Mouse (Mus musculus) neural tube, embryonic 14.5 days (tissue): ENCODE data around the gene Aldh4a1. TPM values are rescaled to one million over a fixed set of nuclear protein-coding genes. Genes with fewer than 3 reads are reported as not detected.

ENCODE experiments used
- ATAC-seq: fragments of 200-750 bp; cut with Nextera tagmentation; 2 replicates; pipeline ENCODE4 v1.8.0; 2017; ENCODE audit warnings: low read depth, mild to moderate bottlenecking, moderate TSS enrichment, moderate library complexity
- H3K27ac ChIP-seq: fragments of 300-500 bp; sonication (generic); 2 replicates; pipeline ENCODE4 v1.5.1; 2014; ENCODE audit warnings: low read depth, mild to moderate bottlenecking, control low read depth, low read length, moderate library complexity, mixed read lengths
- H3K27me3 ChIP-seq: fragments of 300-500 bp; sonication (generic); 2 replicates; pipeline ENCODE4 v1.6.1; 2014; ENCODE audit warnings: low read length; ENCODE audit not compliant: control insufficient read depth, insufficient read depth
- H3K36me3 ChIP-seq: fragments of 300-500 bp; sonication (generic); 2 replicates; pipeline ENCODE4 v1.6.1; 2014; ENCODE audit warnings: low read length, mixed read lengths; ENCODE audit not compliant: control insufficient read depth, insufficient read depth
- H3K4me1 ChIP-seq: fragments of 300-500 bp; sonication (generic); 2 replicates; pipeline ENCODE4 v1.6.1; 2014; ENCODE audit warnings: low read length; ENCODE audit not compliant: control insufficient read depth, insufficient read depth
- H3K4me2 ChIP-seq: fragments of 300-500 bp; sonication (generic); 2 replicates; pipeline ENCODE4 v1.6.1; 2014; ENCODE audit warnings: mild to moderate bottlenecking, low read depth, low read length, control low read depth
- H3K4me3 ChIP-seq: fragments of 300-500 bp; sonication (generic); 2 replicates; pipeline ENCODE4 v1.5.1; 2014; ENCODE audit warnings: low read depth, low read length, control low read depth, mixed read lengths
- H3K9ac ChIP-seq: fragments of 300-500 bp; sonication (generic); replicated peaks from 2 replicates; pipeline ENCODE4 v1.6.1; 2014; ENCODE audit warnings: low read depth, mild to moderate bottlenecking, control low read depth, low read length, mixed read lengths
- H3K9me3 ChIP-seq: fragments of 300-500 bp; sonication (generic); 2 replicates; pipeline ENCODE4 v1.6.1; 2016; ENCODE audit warnings: low read length; ENCODE audit not compliant: control insufficient read depth
- WGBS: fragments of 180-500 bp; shearing (Covaris S2); extraction: QIAGEN DNeasy Blood & Tissue Kit; methylation state at CpG from one replicate; pipeline ENCODE4 v1.1.7; 2014; 5-methylcytosine and 5-hydroxymethylcytosine counted together
- polyA plus RNA-seq: library from polyadenylated mRNA; unstranded; fragments of >200 nt; fragmentation: Nextera tagmentation; extraction: Ambion mirVana; gene quantifications from 2 replicates; pipeline ENCODE4 v1.2.1, GENCODE M21; 2014

Aldh4a1 gene
- polyA plus RNA-seq, 1 experiment from 2014 or later: 13.5 TPM

DNA sequence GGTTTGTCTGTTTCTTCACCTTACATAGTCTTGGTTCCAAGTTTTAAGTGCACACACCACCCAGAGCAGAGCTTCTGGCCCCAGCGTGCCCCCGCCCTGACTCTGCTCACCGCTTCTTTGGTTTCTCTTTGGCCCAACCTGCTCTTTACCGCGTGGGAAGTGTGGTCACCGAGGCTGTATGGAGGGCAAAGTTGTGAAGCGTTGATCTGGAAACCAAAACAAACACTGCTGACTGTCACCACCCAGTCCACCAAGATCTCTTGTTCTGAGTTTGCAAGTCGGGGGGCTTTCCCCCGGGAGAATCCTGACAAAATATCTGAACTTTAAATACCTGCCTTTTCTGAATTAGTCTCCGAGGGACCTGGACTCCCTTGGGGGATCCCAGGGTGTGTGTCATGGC, 43.7 kb upstream of the Aldh4a1 start:
- no peaks in the 10 kb centered on the region for H3K9me3 ChIP-seq
- 48% methylated on average over 10 of the region's 10 CpGs for WGBS
- H3K9ac ChIP-seq: no peak overlapping the region
- no peaks in the 10 kb centered on the region for H3K36me3 ChIP-seq
- peak overlapping the region; percentile 1; the same call in 1 of the 2 replicates for H3K4me2 ChIP-seq
- H3K27ac ChIP-seq: no peak overlapping the region; the same call in none of the 2 replicates
- no peaks in the 10 kb centered on the region for H3K27me3 ChIP-seq
- peaks cover 52% of the 10 kb centered on the region for H3K4me1 ChIP-seq
- ATAC-seq: no peak
- no peak overlapping the region for H3K4me3 ChIP-seq

DNA sequence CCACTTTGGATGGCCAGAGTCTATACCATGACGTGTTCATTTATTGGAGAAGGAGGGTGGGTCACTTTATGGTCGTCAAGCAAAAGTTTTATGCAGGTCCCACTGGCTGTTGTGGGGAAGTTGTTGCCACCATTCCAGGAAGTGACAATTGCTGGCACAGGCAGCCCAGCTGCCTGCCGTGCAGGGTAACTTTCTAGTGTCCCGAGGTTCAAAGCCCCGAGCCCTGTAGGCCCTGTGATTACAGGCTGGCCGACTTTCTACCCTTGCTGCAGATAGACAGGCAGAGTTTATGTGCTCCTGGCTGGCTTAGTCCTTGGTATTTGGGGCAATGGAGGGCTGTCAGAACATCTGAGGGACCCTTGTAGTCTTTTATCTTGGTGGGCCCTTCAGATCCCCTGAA, 43.2 kb upstream of the Aldh4a1 start:
- ATAC-seq: no peak
- H3K4me3 ChIP-seq: no peak overlapping the region
- no peak overlapping the region for H3K9ac ChIP-seq
- H3K4me1 ChIP-seq: peaks cover 52% of the 10 kb centered on the region
- no peaks in the 10 kb centered on the region for H3K36me3 ChIP-seq
- H3K9me3 ChIP-seq: no peaks in the 10 kb centered on the region
- H3K27ac ChIP-seq: peak overlapping the region; percentile 80
- H3K27me3 ChIP-seq: no peaks in the 10 kb centered on the region
- H3K4me2 ChIP-seq: peak overlapping the region; percentile 1; the same call in 1 of the 2 replicates
- 30% methylated on average over 6 of the region's 6 CpGs for WGBS

DNA sequence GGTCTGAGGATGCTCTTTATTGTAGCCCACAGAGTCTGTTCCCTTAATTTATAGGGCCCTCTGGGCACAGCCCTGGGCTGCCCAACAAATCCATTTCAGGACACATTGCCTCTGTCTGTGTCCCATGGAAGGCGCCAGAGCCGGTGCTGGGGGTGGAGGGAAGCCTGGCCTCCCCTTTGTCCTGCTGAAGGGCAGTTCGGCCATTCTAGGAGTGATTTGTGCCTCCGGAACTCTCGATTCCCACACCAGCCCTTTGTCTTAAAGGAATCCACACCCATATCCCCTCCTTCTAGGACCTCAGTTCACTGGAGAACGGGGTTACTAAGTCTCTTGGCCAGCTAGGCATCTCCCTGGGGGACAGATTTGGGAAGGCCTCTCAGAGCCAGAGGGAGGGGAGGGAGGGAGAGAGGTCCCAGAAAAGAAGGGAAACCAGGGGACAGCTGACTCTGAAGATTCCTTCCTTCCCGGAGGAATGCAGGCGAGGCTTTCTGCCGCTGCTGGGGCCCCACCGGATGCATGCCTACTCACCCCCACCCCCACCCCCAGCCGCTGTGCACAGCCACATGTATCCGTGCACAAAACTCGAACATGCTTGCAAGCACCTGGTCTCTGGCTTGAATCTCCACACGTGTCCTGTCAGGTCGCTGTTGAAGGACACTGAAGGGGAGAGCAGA, 41.9 kb upstream of the Aldh4a1 start:
- peaks cover 49% of the 10 kb centered on the region for H3K4me1 ChIP-seq
- no peaks in the 10 kb centered on the region for H3K9me3 ChIP-seq
- no peaks in the 10 kb centered on the region for H3K36me3 ChIP-seq
- WGBS: 2% methylated on average over 15 of the region's 15 CpGs
- no peaks in the 10 kb centered on the region for H3K27me3 ChIP-seq
- H3K27ac ChIP-seq: peak overlapping the region; percentile 80
- ATAC-seq: peak; percentile 75
- 0 out of 2 replicates have a peak overlapping the region, but pooled peaks have one; percentile 5 for H3K4me3 ChIP-seq
- H3K9ac ChIP-seq: peak overlapping the region; percentile 47
- peak overlapping the region; percentile 35 for H3K4me2 ChIP-seq

DNA sequence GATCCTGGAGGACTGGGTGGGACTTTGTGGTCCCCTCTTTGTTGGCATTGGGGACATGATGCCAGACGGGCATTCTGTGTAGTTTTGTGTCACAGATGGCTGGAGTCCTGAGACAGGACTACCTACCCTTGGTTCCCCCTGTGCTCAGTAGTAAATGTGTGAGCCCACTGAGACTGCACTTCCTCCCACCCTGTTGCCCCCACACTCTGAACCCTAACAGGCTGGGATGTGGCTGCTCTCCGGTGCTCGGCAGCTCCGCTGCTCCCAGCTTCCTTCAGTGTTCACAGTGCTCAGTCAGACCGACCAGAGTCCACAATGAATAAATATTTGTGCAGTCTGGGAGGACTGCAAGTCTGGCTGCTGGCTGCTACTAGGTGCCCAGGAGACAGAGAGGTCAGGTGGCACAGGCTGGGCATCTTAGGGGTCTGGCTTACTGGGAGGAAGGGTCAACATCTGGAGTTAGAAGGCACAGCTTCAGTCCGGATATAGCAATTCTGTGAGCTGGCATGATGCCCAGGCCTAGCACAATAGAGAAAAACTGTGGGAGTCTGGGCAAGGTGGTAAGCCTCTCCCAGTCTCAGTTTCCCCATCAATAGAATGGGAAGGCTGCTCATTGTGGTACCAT, 41.1 kb upstream of the Aldh4a1 start:
- Histone ChIP-seq H3K27me3 (no peaks in the 10 kb centered on the region), H3K4me1 (peaks cover 42% of the 10 kb centered on the region), H3K9me3 (no peaks in the 10 kb centered on the region), H3K4me3 (no peak overlapping the region), H3K4me2 (peak overlapping the region; percentile 35), H3K27ac (peak overlapping the region; percentile 80), H3K9ac (peak overlapping the region; percentile 47), H3K36me3 (no peaks in the 10 kb centered on the region)
- 19% methylated on average over 6 of the region's 6 CpGs for WGBS
- no peak for ATAC-seq

DNA sequence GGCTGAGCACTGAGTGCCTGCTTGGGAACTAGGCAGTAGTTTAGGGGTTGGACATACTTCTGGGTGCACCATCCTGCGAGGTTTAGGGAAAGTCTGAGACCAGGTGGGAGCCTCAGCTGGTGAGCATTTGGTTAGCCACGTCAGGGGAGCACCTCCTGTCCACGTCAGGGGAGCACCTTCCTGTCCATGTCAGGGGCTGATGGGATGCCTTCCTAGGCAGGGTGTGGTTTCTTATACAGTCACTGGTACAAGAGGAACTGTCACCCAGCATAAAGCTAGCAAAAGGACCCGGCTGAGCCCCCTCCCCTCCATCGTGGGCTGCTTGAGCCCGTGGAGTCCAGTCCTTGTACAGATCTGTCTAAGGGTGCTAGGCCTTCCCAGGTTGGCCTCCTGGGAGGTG, 40.3 kb upstream of the Aldh4a1 start:
- peaks cover 34% of the 10 kb centered on the region for H3K4me1 ChIP-seq
- WGBS: 80% methylated on average over 6 of the region's 6 CpGs

DNA sequence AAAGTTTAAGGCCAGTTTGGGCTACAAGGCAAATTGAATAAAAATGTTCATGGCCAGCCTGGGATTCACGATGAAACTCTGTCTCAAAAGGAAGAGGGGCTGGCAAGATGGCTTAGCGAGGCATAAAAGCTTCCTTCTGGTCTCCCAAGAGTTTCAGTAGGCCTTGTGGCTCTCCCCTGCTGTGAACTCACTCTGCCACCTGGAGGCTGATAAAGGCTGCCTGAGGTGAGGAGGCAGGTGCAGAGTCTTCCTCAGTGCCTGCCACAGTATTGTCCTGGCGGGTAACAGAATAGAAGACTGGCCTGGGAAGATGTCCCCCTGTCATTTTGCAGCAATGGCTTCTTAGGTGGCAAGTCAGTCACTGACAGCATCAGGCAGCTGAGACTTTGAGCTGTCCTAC, 39.8 kb upstream of the Aldh4a1 start:
- no peak for ATAC-seq
- H3K4me3 ChIP-seq: no peak overlapping the region
- H3K27ac ChIP-seq: no peak overlapping the region
- H3K9ac ChIP-seq: no peak overlapping the region
- no peaks in the 10 kb centered on the region for H3K27me3 ChIP-seq
- no peaks in the 10 kb centered on the region for H3K9me3 ChIP-seq
- H3K4me1 ChIP-seq: peaks cover 34% of the 10 kb centered on the region
- WGBS: 23% methylated on average over 3 of the region's 3 CpGs
- no peak overlapping the region for H3K4me2 ChIP-seq
- H3K36me3 ChIP-seq: no peaks in the 10 kb centered on the region

More for the DNA sequence above, 40.3 kb upstream of the Aldh4a1 start:
- no peak for ATAC-seq
- Histone ChIP-seq H3K27me3 (no peaks in the 10 kb centered on the region), H3K4me2 (no peak overlapping the region), H3K9me3 (no peaks in the 10 kb centered on the region), H3K27ac (no peak overlapping the region), H3K4me3 (no peak overlapping the region), H3K36me3 (no peaks in the 10 kb centered on the region), H3K9ac (no peak overlapping the region)

DNA sequence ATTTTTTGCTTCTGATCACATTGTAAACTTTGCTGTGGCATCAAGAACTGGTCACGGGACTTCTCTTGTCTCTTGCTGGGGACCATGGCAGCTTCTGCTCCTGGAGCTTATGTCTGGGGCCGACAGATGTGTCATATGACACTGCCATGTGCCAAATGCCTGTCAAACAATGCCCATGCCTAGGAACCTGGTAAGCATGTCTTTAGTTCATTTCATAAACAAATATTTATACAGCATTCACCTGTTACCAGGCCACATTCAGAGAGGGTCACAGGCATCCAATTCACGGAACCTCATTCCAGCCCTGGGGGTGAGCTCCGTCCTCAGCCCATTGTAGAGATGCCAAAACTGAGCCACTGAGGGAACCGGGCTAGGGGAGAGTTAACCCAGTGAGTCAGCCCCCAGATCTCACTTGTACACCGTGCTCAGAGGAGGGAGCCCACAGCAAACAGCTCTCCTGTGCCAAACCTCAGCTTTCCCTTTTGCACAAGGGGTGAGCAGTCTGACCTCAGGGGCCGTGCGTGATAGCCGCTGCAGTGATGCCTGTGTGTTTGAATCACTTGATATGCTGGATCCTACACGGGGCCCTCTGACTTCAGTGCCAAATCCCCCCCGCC, 38.9 kb upstream of the Aldh4a1 start:
- H3K4me2 ChIP-seq: no peak overlapping the region
- H3K36me3 ChIP-seq: no peaks in the 10 kb centered on the region
- H3K27me3 ChIP-seq: no peaks in the 10 kb centered on the region
- no peak overlapping the region for H3K4me3 ChIP-seq
- peaks cover 34% of the 10 kb centered on the region for H3K4me1 ChIP-seq
- H3K9me3 ChIP-seq: no peaks in the 10 kb centered on the region
- H3K27ac ChIP-seq: no peak overlapping the region
- no peak for ATAC-seq
- 75% methylated on average over 11 of the region's 11 CpGs for WGBS
- no peak overlapping the region for H3K9ac ChIP-seq

DNA sequence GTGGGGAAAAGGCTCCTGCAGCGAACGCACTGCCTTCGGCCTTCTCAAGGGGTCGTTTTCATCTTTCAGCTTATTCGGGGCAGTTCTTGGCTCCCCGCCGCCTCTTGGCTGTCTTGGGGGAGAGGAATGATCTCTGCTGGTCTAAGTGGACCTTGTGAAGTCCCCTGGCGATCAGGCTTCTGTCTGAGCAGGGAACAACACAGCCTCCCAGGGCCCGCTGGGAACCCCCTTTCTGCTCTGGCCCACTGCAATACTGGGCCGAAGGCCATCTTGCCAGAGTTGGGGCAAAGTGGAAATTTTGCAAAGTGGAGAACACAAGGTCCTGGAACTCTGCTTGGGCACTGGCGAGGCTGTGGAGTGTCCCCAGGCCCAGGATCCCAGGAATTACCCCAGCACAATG, 38.0 kb upstream of the Aldh4a1 start:
- H3K4me3 ChIP-seq: no peak overlapping the region
- ATAC-seq: no peak
- WGBS: 73% methylated on average over 11 of the region's 11 CpGs
- H3K9ac ChIP-seq: no peak overlapping the region
- H3K4me2 ChIP-seq: no peak overlapping the region
- peaks cover 33% of the 10 kb centered on the region for H3K4me1 ChIP-seq
- no peaks in the 10 kb centered on the region for H3K36me3 ChIP-seq
- H3K9me3 ChIP-seq: no peaks in the 10 kb centered on the region
- H3K27me3 ChIP-seq: no peaks in the 10 kb centered on the region
- H3K27ac ChIP-seq: no peak overlapping the region

DNA sequence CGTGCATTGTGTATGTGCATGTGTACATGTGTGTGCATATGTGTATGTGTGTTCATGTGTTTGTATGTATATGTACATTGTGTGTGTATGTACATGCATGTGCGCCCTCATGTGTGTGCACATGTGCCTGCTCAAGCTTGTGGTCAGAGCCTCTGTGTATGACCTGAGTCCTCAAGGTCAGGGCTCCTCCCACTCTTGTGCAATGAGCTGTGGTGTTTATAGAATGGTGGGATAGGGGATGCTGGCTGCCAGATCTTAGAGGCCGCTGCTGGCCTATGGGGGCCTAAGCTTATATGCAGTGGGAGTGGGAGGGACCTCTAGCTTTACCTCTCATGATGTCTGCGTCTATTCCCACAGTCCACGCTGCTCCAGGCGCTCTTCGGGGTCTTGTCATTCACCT, 37.0 kb upstream of the Aldh4a1 start:
- Histone ChIP-seq H3K27me3 (no peaks in the 10 kb centered on the region), H3K36me3 (no peaks in the 10 kb centered on the region), H3K9me3 (no peaks in the 10 kb centered on the region), H3K4me1 (peaks cover 28% of the 10 kb centered on the region), H3K9ac (no peak overlapping the region), H3K4me3 (no peak overlapping the region), H3K27ac (no peak overlapping the region), H3K4me2 (no peak overlapping the region)
- ATAC-seq: no peak
- 97% methylated on average over 7 of the region's 7 CpGs for WGBS
